Mouse (Mus musculus) heart, adult 2 months (tissue): Measurements from ENCODE around the gene Clba1. TPM values are rescaled to one million over a fixed set of nuclear protein-coding genes. Genes with fewer than 3 reads are reported as not detected.

Source experiments
- DNase-seq, 2 experiments: peaks; one replicate each; pipeline ENCODE4 v3.0.0; 2021
- H3K27ac ChIP-seq: fragments of 200-600 bp; 2 replicates; pipeline ENCODE4 v1.8.1; 2022
- H3K27me3 ChIP-seq: fragments of 200-500 bp; 2 replicates; pipeline ENCODE4 v1.6.1; 2012; ENCODE audit warnings: mild to moderate bottlenecking, low read length, inconsistent platforms, mixed read lengths; ENCODE audit not compliant: control insufficient read depth, insufficient read depth
- H3K36me3 ChIP-seq: fragments of 200-500 bp; 2 replicates; pipeline ENCODE4 v1.6.1; 2012; ENCODE audit warnings: low read length, inconsistent platforms; ENCODE audit not compliant: control insufficient read depth, insufficient read depth
- H3K4me1 ChIP-seq: fragments of 200-500 bp; 2 replicates; pipeline ENCODE4 v1.6.1; 2011; ENCODE audit warnings: low read length; ENCODE audit not compliant: control insufficient read depth, insufficient read depth
- H3K4me3 ChIP-seq: fragments of 200-600 bp; 2 replicates; pipeline ENCODE4 v1.8.1; 2022
- H3K79me2 ChIP-seq: fragments of 200-500 bp; replicated peaks from 2 replicates; pipeline ENCODE4 v1.6.1; 2012; ENCODE audit warnings: mild to moderate bottlenecking, inconsistent platforms, low read length, moderate library complexity, mixed read lengths; ENCODE audit not compliant: control insufficient read depth, insufficient read depth
- H3K9ac ChIP-seq: fragments of 200-500 bp; 2 replicates; pipeline ENCODE4 v1.6.1; 2012; ENCODE audit warnings: low read depth, mild to moderate bottlenecking, control low read depth, inconsistent platforms, low read length, mixed read lengths
- CTCF ChIP-seq: fragments of 200-600 bp; IDR thresholded peaks from 2 replicates; pipeline ENCODE4 v1.8.1; 2022; ENCODE audit warnings: antibody characterized with exemption, mild to moderate bottlenecking, moderate library complexity
- EP300 ChIP-seq: fragments of 200-500 bp; IDR thresholded peaks from 2 replicates; pipeline ENCODE4 v1.6.1; 2011; ENCODE audit warnings: low read depth, low read length, control low read depth; ENCODE audit not compliant: insufficient read depth
- POLR2A ChIP-seq: fragments of 200-500 bp; IDR thresholded peaks from 2 replicates; pipeline ENCODE4 v1.6.1; 2011; ENCODE audit warnings: mild to moderate bottlenecking, low read depth, low read length, control low read depth; ENCODE audit not compliant: insufficient read depth
- WGBS: fragments of 180-500 bp; shearing (Covaris S2); methylation state at CpG from one replicate; pipeline ENCODE4 v1.1.7; 2018; 5-methylcytosine and 5-hydroxymethylcytosine counted together
- intact Hi-C: fragments of 180-260 bp; cut with DNase I; formaldehyde crosslinking; loops from one replicate; pipeline ENCODE4 v1.15.1; 2025
- polyA plus RNA-seq: library from polyadenylated mRNA; depleted of rRNA; stranded (reverse); fragments of >200 nt; gene quantifications from 2 replicates; pipeline ENCODE4 v1.2.3, GENCODE M21; 2012
- total RNA-seq, 2 experiments: library from RNA; stranded (reverse); gene quantifications; 2 replicates each; pipeline ENCODE4 v1.2.3; 2021

Clba1 gene
- total and polyA plus RNA-seq, 3 experiments, result 1.7 to 3.1 (median 2.0) TPM

DNA sequence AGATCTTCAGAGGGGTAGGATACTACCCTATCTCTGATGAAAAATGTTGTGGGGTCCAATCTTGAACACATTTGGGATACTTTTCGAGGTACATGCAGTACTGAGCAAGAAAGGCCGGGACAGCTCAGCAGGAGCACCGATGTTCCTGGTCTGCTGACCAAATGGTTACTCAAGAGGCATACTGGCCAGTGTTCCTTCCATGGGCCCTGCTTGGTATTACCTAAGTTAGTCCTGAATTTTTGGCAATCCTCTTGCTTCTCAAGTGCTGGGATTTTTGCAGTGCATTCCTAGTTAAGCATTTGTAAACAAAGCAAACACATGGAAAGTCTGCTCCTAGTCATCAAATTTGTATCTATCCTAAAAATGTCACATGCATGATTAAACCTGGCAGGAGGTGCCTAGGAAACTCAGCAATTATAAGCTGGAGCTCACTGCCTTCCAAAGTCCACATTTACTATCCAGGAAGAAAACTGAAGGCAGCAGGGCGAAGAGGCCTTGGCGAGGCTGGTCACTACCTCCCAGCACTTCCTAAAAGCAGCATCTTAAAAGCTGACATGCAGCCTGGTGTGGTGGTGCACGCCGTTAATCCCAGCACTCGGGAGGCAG is 10.4 kb downstream of the Clba1 start:
- peaks cover 18% of the 10 kb centered on the region for H3K4me1 ChIP-seq
- H3K9ac ChIP-seq, result no peak overlapping the region
- DNase-seq, result no peak
- no peak overlapping the region for H3K4me3 ChIP-seq
- intact Hi-C loops, result no loop called here
- H3K36me3 ChIP-seq, result peaks cover 8% of the 10 kb centered on the region
- 87% methylated on average over 8 of the region's 8 CpGs for WGBS
- no peaks in the 10 kb centered on the region for H3K27me3 ChIP-seq
- no peaks in the 10 kb centered on the region for H3K79me2 ChIP-seq
- no peak overlapping the region for H3K27ac ChIP-seq
- TF ChIP-seq CTCF (no peak), EP300 (no peak), POLR2A (no peak)

DNA sequence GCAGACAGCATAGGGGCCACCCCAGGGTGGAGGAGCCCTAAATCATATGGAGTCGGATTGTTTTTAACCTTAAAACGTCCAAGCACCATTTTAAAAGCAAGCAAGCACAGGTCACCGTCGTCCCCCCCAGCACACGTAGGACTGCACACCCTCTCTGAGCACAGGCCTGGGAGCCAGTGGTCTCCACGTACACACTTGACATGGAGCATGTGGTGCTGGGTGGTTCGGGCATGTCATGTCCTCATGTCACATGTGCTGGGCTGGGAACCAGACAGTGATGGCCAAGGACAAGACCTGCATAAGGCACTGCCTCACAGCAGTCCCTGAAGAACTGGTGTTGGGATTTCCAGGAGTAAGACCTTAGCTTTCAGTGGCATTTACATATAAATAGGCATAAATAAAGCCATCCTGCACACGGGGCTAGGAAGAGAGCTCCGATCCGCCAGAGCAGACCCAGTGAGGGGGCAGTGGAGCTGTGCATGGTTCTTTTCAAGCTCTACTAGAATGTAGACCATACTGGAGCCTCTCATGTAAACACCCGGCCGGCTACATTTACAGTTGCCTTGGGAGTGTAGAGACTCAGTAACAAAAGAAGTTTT is 11.8 kb downstream of the Clba1 start:
- Histone ChIP-seq H3K79me2 (no peaks in the 10 kb centered on the region), H3K4me3 (no peak overlapping the region), H3K36me3 (peaks cover 9% of the 10 kb centered on the region), H3K4me1 (peaks cover 18% of the 10 kb centered on the region), H3K27ac (no peak overlapping the region; the same call in 1 of the 2 replicates), H3K9ac (no peak overlapping the region), H3K27me3 (no peaks in the 10 kb centered on the region)
- no peak for TF ChIP-seq CTCF
- TF ChIP-seq POLR2A, result no peak
- no peak for TF ChIP-seq EP300
- 74% methylated on average over 12 of the region's 12 CpGs for WGBS
- no peak for DNase-seq
- intact Hi-C loops, result no loop called here

DNA sequence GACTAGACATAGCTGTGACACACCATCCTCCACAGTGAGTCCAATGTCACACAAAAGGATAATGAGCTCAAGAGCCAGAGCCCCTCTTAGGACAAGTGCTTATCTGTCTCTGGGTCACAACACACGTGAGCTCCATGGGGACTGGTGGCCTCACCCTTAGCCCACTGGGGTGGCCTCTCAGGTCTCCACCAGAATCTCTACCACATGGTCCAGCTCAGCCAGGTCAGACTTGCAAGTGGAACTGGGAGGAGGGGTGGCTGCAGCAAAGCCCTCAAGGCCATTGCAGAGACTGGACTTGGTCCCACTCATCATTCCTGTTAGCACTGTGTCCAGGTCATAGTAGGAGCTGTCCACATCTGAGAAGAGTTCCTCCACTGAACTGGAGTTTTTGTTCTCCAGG is 12.5 kb downstream of the Clba1 start:
- no peak overlapping the region for H3K9ac ChIP-seq
- H3K27me3 ChIP-seq, result no peaks in the 10 kb centered on the region
- DNase-seq, result no peak
- 33% methylated on average over 1 of the region's 1 CpGs for WGBS
- peaks cover 9% of the 10 kb centered on the region for H3K36me3 ChIP-seq
- intact Hi-C loops, result no loop called here
- no peaks in the 10 kb centered on the region for H3K79me2 ChIP-seq
- H3K4me3 ChIP-seq, result no peak overlapping the region
- TF ChIP-seq POLR2A (no peak), CTCF (no peak), EP300 (no peak)
- H3K4me1 ChIP-seq, result peaks cover 18% of the 10 kb centered on the region
- no peak overlapping the region; the same call in 1 of the 2 replicates for H3K27ac ChIP-seq

DNA sequence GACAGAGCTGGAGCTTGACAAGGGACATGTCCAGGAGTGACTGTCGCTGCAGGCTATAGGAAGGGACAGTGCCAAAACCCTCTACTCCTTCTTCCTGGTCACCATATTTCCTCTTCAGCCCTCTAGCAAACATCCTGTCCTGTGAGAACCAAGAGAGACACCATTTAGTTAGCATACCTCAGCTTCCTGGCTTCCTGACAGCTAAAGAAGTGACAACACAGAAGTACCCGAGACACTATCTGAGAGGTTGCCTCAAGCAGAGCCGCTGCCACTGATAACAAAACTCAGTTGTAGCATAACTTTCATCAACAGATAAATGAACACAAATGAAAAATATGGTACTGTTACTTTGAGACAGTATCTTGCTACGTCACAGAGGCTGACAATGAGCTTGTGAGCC is 13.2 kb downstream of the Clba1 start:
- no peaks in the 10 kb centered on the region for H3K79me2 ChIP-seq
- no peak overlapping the region for H3K9ac ChIP-seq
- peak overlapping the region; percentile 69 for H3K27ac ChIP-seq
- no peak for TF ChIP-seq CTCF
- TF ChIP-seq EP300, result no peak
- no peak for TF ChIP-seq POLR2A
- WGBS, result 13% methylated on average over 4 of the region's 4 CpGs
- peaks cover 9% of the 10 kb centered on the region for H3K36me3 ChIP-seq
- no peaks in the 10 kb centered on the region for H3K27me3 ChIP-seq
- no peak overlapping the region for H3K4me3 ChIP-seq
- intact Hi-C loops, result no loop called here
- H3K4me1 ChIP-seq, result peaks cover 18% of the 10 kb centered on the region
- DNase-seq, result no peak

DNA sequence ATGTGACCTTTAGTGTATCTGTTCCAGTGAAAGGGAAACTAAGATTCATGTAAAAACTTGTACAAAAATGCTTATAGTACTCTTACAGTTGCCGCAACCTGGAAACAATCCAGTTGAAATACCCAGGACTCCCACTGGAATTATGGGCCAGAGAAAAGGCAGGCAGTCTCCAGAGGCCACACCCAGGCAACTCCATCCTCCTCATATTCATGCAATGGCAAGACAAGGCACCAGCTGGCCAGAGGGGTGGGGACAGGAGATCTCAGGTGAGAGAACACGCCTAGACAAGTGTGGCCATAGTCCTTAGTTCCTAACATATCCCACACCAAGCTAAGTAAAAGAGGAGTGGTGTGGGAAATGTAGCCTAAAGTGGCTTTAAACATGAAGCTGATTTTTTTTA is 13.9 kb downstream of the Clba1 start:
- Histone ChIP-seq H3K9ac (no peak overlapping the region), H3K79me2 (peaks cover 2% of the 10 kb centered on the region; the same call in 1 of the 2 replicates), H3K27me3 (no peaks in the 10 kb centered on the region), H3K4me3 (no peak overlapping the region), H3K4me1 (peaks cover 21% of the 10 kb centered on the region), H3K36me3 (peaks cover 9% of the 10 kb centered on the region), H3K27ac (peak overlapping the region; percentile 69)
- WGBS, result 42% methylated on average over 2 of the region's 2 CpGs
- intact Hi-C loops, result no loop called here
- DNase-seq, result no peak
- no peak for TF ChIP-seq POLR2A
- TF ChIP-seq CTCF, result no peak
- no peak for TF ChIP-seq EP300

DNA sequence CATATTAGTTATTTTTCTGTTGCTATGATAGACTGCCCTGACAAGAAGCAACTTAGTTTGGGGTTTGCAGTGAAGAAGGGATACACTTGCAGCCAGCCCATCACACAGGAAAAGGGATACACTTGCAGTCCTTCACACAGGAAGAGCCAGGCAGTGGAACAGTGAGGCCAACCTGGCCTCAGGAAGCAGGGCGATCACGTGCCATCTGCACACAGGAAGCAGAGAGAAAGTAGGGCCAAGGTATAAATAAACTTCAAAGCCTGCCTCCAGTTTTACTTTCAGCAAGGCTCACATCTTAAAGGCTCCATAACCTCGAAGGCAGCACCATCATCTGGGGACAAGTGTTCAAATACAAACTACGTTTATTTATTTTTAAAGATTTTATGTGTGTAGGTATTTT is 14.5 kb downstream of the Clba1 start:
- H3K36me3 ChIP-seq, result peaks cover 11% of the 10 kb centered on the region
- peaks cover 21% of the 10 kb centered on the region for H3K4me1 ChIP-seq

More for the DNA sequence above, 14.5 kb downstream of the Clba1 start:
- Histone ChIP-seq H3K4me3 (no peak overlapping the region), H3K9ac (no peak overlapping the region), H3K27ac (peak overlapping the region; percentile 69), H3K79me2 (peaks cover 2% of the 10 kb centered on the region; the same call in 1 of the 2 replicates), H3K27me3 (no peaks in the 10 kb centered on the region)
- WGBS, result 23% methylated on average over 4 of the region's 4 CpGs
- TF ChIP-seq CTCF, result no peak
- 0 out of 2 replicates have a peak, but pooled peaks have one; percentile 13 for TF ChIP-seq POLR2A
- TF ChIP-seq EP300, result 0 out of 2 replicates have a peak, but pooled peaks have one; percentile 43
- DNase-seq, result peak in 1 of 2 experiments; percentile 45
- intact Hi-C loops, result no loop called here
